Mouse (Mus musculus) heart, embryonic 10.5 days (tissue): Measurements from ENCODE around the gene Dedd2. TPM values are rescaled to one million over a fixed set of nuclear protein-coding genes. Genes with fewer than 3 reads are reported as not detected.

ENCODE experiments used
- DNase-seq: peaks from one replicate; pipeline ENCODE4 v3.0.0-alpha.2; 2017; ENCODE audit warnings: low spot score
- H3K27ac ChIP-seq: fragments of 300-500 bp; sonication (generic); 2 replicates; pipeline ENCODE4 v1.5.1; 2016; ENCODE audit warnings: mild to moderate bottlenecking
- H3K27me3 ChIP-seq: fragments of 300-500 bp; sonication (generic); 2 replicates; pipeline ENCODE4 v1.6.1; 2016; ENCODE audit warnings: mild to moderate bottlenecking; ENCODE audit not compliant: poor library complexity, insufficient read depth, severe bottlenecking
- H3K36me3 ChIP-seq: fragments of 300-500 bp; sonication (generic); 2 replicates; pipeline ENCODE4 v1.6.1; 2016; ENCODE audit warnings: mild to moderate bottlenecking, moderate library complexity
- H3K4me1 ChIP-seq: fragments of 300-500 bp; sonication (generic); 2 replicates; pipeline ENCODE4 v1.6.1; 2016; ENCODE audit warnings: mild to moderate bottlenecking
- H3K4me3 ChIP-seq: fragments of 300-500 bp; sonication (generic); 2 replicates; pipeline ENCODE4 v1.5.1; 2016; ENCODE audit warnings: mild to moderate bottlenecking, moderate library complexity
- H3K9me3 ChIP-seq: fragments of 300-500 bp; sonication (generic); 2 replicates; pipeline ENCODE4 v1.6.1; 2016; ENCODE audit warnings: mild to moderate bottlenecking, moderate library complexity
- WGBS: fragments of 180-500 bp; shearing (Covaris S2); methylation state at CpG from one replicate; pipeline ENCODE4 v1.1.7; 2016; 5-methylcytosine and 5-hydroxymethylcytosine counted together
- polyA plus RNA-seq: library from polyadenylated mRNA; unstranded; fragments of >200 nt; fragmentation: Nextera tagmentation; extraction: Ambion mirVana; gene quantifications from 2 replicates; pipeline ENCODE4 v1.2.1, GENCODE M21; 2016

Dedd2 gene
- polyA plus RNA-seq, 1 experiment from 2014 or later, result 8.1 TPM

GRCm38 (mm10) chr7:25251071-25251791 lies 30.8 kb upstream of the Dedd2 start:
- Histone ChIP-seq H3K27me3 (no peaks in the 10 kb centered on the region), H3K27ac (peak overlapping the region; percentile 95), H3K4me1 (peaks cover 38% of the 10 kb centered on the region), H3K9me3 (no peaks in the 10 kb centered on the region), H3K36me3 (peaks cover 8% of the 10 kb centered on the region), H3K4me3 (peak overlapping the region; percentile 96)
- 2% methylated on average over 22 of the region's 22 CpGs for WGBS
- no peak for DNase-seq

- 1% methylated on average over 74 of the region's 81 CpGs for WGBS
- Histone ChIP-seq H3K27ac (peak within 1 kb of the TSS; percentile 95), H3K4me3 (peak within 1 kb of the TSS; percentile 96), H3K4me1 (peaks cover 47% of the 10 kb centered on the region), H3K9me3 (no peaks in the 10 kb centered on the region), H3K36me3 (peaks cover 17% of the 10 kb centered on the region), H3K27me3 (no peaks in the 10 kb centered on the region)
- DNase-seq, result peak; percentile 97
Measured at GRCm38 (mm10) chr7:25250141-25250972, 29.9 kb upstream of the Dedd2 start, which contains the start of gene Erf. Erf (minus strand) TSS chr7:25250761.

GRCm38 (mm10) chr7:25249314-25250140 lies 29.1 kb upstream of the Dedd2 start:
- H3K4me3 ChIP-seq, result peak overlapping the region; percentile 96
- DNase-seq, result peak; percentile 94
- peak overlapping the region; percentile 95 for H3K27ac ChIP-seq
- no peaks in the 10 kb centered on the region for H3K27me3 ChIP-seq
- H3K36me3 ChIP-seq, result peaks cover 25% of the 10 kb centered on the region
- no peaks in the 10 kb centered on the region for H3K9me3 ChIP-seq
- WGBS, result 0% methylated on average over 53 of the region's 73 CpGs
- H3K4me1 ChIP-seq, result peaks cover 54% of the 10 kb centered on the region

- Histone ChIP-seq H3K27me3 (no peaks in the 10 kb centered on the region), H3K4me3 (peak overlapping the region; percentile 96), H3K9me3 (no peaks in the 10 kb centered on the region), H3K36me3 (peaks cover 32% of the 10 kb centered on the region), H3K27ac (peak overlapping the region; percentile 95), H3K4me1 (peaks cover 61% of the 10 kb centered on the region)
- WGBS, result under 1% methylated on average over 25 of the region's 25 CpGs
- DNase-seq, result no peak
Measured at GRCm38 (mm10) chr7:25248846-25249313, 28.5 kb upstream of the Dedd2 start.

GRCm38 (mm10) chr7:25248018-25248647 lies 27.7 kb upstream of the Dedd2 start:
- Histone ChIP-seq H3K27ac (peak overlapping the region; percentile 95), H3K36me3 (peaks cover 39% of the 10 kb centered on the region), H3K4me1 (peaks cover 67% of the 10 kb centered on the region), H3K27me3 (no peaks in the 10 kb centered on the region), H3K9me3 (no peaks in the 10 kb centered on the region), H3K4me3 (peak overlapping the region; percentile 96)
- WGBS, result 1% methylated on average over 18 of the region's 18 CpGs
- DNase-seq, result peak; percentile 86

- H3K27me3 ChIP-seq, result no peaks in the 10 kb centered on the region
- peak overlapping the region; percentile 96 for H3K4me3 ChIP-seq
- H3K27ac ChIP-seq, result peak overlapping the region; percentile 95
- H3K9me3 ChIP-seq, result no peaks in the 10 kb centered on the region
- DNase-seq, result no peak
- H3K4me1 ChIP-seq, result peaks cover 67% of the 10 kb centered on the region
- 17% methylated on average over 3 of the region's 3 CpGs for WGBS
- H3K36me3 ChIP-seq, result peaks cover 46% of the 10 kb centered on the region
Measured at GRCm38 (mm10) chr7:25247498-25247897, 27.1 kb upstream of the Dedd2 start.

GRCm38 (mm10) chr7:25246759-25247137 lies 26.3 kb upstream of the Dedd2 start:
- Histone ChIP-seq H3K9me3 (no peaks in the 10 kb centered on the region), H3K4me1 (peaks cover 63% of the 10 kb centered on the region), H3K27me3 (no peaks in the 10 kb centered on the region), H3K27ac (peak overlapping the region; percentile 95), H3K36me3 (peaks cover 49% of the 10 kb centered on the region), H3K4me3 (peak overlapping the region; percentile 96)
- WGBS, result 48% methylated on average over 4 of the region's 4 CpGs
- no peak for DNase-seq

GRCm38 (mm10) chr7:25246079-25246758 lies 25.8 kb upstream of the Dedd2 start:
- Histone ChIP-seq H3K36me3 (peaks cover 49% of the 10 kb centered on the region), H3K4me1 (peaks cover 61% of the 10 kb centered on the region), H3K27me3 (no peaks in the 10 kb centered on the region), H3K27ac (peak overlapping the region; percentile 95), H3K9me3 (no peaks in the 10 kb centered on the region), H3K4me3 (peak overlapping the region; percentile 96)
- WGBS, result 62% methylated on average over 20 of the region's 20 CpGs
- no peak for DNase-seq

GRCm38 (mm10) chr7:25244562-25245369 lies 24.4 kb upstream of the Dedd2 start:
- no peaks in the 10 kb centered on the region for H3K27me3 ChIP-seq
- WGBS, result 87% methylated on average over 30 of the region's 30 CpGs
- H3K36me3 ChIP-seq, result peaks cover 53% of the 10 kb centered on the region
- H3K4me3 ChIP-seq, result no peak overlapping the region
- peaks cover 62% of the 10 kb centered on the region for H3K4me1 ChIP-seq
- H3K9me3 ChIP-seq, result no peaks in the 10 kb centered on the region
- peak overlapping the region; percentile 19 for H3K27ac ChIP-seq
- no peak for DNase-seq

GRCm38 (mm10) chr7:25243361-25243760 lies 22.9 kb upstream of the Dedd2 start:
- H3K36me3 ChIP-seq, result peaks cover 53% of the 10 kb centered on the region

GRCm38 (mm10) chr7:25241062-25241461 lies 20.6 kb upstream of the Dedd2 start:
- peaks cover 53% of the 10 kb centered on the region for H3K4me1 ChIP-seq
- H3K27ac ChIP-seq, result peak overlapping the region; percentile 56; the same call in 1 of the 2 replicates
- H3K9me3 ChIP-seq, result no peaks in the 10 kb centered on the region
- H3K4me3 ChIP-seq, result no peak overlapping the region
- WGBS, result 11% methylated on average over 2 of the region's 2 CpGs
- H3K36me3 ChIP-seq, result peaks cover 43% of the 10 kb centered on the region
- peak; percentile 91 for DNase-seq
- H3K27me3 ChIP-seq, result no peaks in the 10 kb centered on the region

More at GRCm38 (mm10) chr7:25243361-25243760, 22.9 kb upstream of the Dedd2 start:
- Histone ChIP-seq H3K27ac (no peak overlapping the region), H3K4me3 (no peak overlapping the region), H3K9me3 (no peaks in the 10 kb centered on the region), H3K27me3 (no peaks in the 10 kb centered on the region), H3K4me1 (peaks cover 67% of the 10 kb centered on the region)
- no peak for DNase-seq
- 90% methylated on average over 4 of the region's 4 CpGs for WGBS
